Mouse (Mus musculus): Measurements from ENCODE around the gene B3galt6. TPM values are rescaled to one million over a fixed set of nuclear protein-coding genes. Genes with fewer than 3 reads are reported as not detected.
A peak's percentile ranks its signal among the peaks of the same experiment; 100 is the strongest.

B3galt6 gene
- polyA plus RNA-seq, 1 experiment from 2014 or later: 18.2 TPM

- 95% methylated on average over 6 of the region's 6 CpGs for WGBS
- no peaks in the 10 kb centered on the region for H3K4me1 ChIP-seq (replicated peaks; ENCODE audit: control insufficient read depth, insufficient read depth, low read length)
- no peak overlapping the region for H3K9ac ChIP-seq (ENCODE audit: low read depth, low read length)
- ATAC-seq (ENCODE audit: low FRiP score) (no peak), DNase-seq (ENCODE audit: low spot score) (no peak)
- H3K4me3 ChIP-seq (ENCODE audit: low read depth, low read length): no peak overlapping the region
- no peak overlapping the region for H3K4me2 ChIP-seq (replicated peaks; ENCODE audit: low read depth, low read length)
- H3K27me3 ChIP-seq (ENCODE audit: control insufficient read depth, insufficient read depth, low read length): no peaks in the 10 kb centered on the region
- H3K9me3 ChIP-seq (ENCODE audit: control insufficient read depth, low read length): no peaks in the 10 kb centered on the region
- H3K36me3 ChIP-seq (ENCODE audit: control insufficient read depth, insufficient read depth, low read length): peaks cover 5% of the 10 kb centered on the region; the same call in 1 of the 2 replicates
- H3K27ac ChIP-seq (ENCODE audit: low read depth, low read length): no peak overlapping the region
These were observed 37.0 kb downstream of the B3galt6 start for GRCm38 (mm10) chr4:155955491-155955890.

GRCm38 (mm10) chr4:155947094-155947493 lies 45.4 kb downstream of the B3galt6 start:
- no peak overlapping the region for H3K27ac ChIP-seq (ENCODE audit: low read depth, low read length)
- H3K27me3 ChIP-seq (ENCODE audit: control insufficient read depth, insufficient read depth, low read length): no peaks in the 10 kb centered on the region
- H3K4me1 ChIP-seq (replicated peaks; ENCODE audit: control insufficient read depth, insufficient read depth, low read length): peaks cover 4% of the 10 kb centered on the region; the same call in 1 of the 2 replicates
- DNase-seq (ENCODE audit: low spot score): no peak
- no peaks in the 10 kb centered on the region for H3K9me3 ChIP-seq (ENCODE audit: control insufficient read depth, low read length)
- H3K4me3 ChIP-seq (ENCODE audit: low read depth, low read length): no peak overlapping the region
- peaks cover 5% of the 10 kb centered on the region for H3K36me3 ChIP-seq (ENCODE audit: control insufficient read depth, insufficient read depth, low read length)
- H3K4me2 ChIP-seq (replicated peaks; ENCODE audit: low read depth, low read length): no peak overlapping the region
- no peak overlapping the region for H3K9ac ChIP-seq (ENCODE audit: low read depth, low read length)
- no peak for ATAC-seq (ENCODE audit: low FRiP score)

DNA sequence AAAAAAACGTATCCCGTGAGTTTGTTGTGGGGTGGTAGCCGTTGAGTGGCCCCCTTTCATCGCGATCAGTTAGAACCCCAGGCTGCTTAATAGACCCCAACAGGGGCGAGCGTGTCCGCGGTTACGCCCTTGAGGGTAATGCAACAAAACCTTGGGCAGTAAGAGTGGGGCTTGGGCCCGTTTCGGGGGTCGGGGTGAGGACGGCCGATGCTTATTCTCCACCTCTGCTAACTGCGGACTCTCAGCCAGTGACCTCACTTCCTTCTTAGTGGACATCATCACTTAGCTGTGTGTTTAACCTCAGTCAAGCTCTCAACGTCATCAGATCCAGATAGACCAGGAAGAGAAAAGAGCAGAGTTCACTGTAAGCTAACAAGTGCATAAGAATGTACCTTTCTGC lies 48.2 kb downstream of the B3galt6 start:
- ATAC-seq (ENCODE audit: low FRiP score) (peak; percentile 24; the same call in 1 of the 2 replicates), DNase-seq (ENCODE audit: low spot score) (peak; percentile 30)
- Histone ChIP-seq H3K9ac (ENCODE audit: low read depth, low read length) (peak overlapping the region; percentile 91), H3K36me3 (ENCODE audit: control insufficient read depth, insufficient read depth, low read length) (no peaks in the 10 kb centered on the region; the same call in none of the 2 replicates), H3K27ac (ENCODE audit: low read depth, low read length) (no peak overlapping the region), H3K9me3 (ENCODE audit: control insufficient read depth, low read length) (no peaks in the 10 kb centered on the region), H3K4me1 (replicated peaks; ENCODE audit: control insufficient read depth, insufficient read depth, low read length) (peaks cover 4% of the 10 kb centered on the region; the same call in 1 of the 2 replicates), H3K4me2 (replicated peaks; ENCODE audit: low read depth, low read length) (peak overlapping the region; percentile 84), H3K27me3 (ENCODE audit: control insufficient read depth, insufficient read depth, low read length) (no peaks in the 10 kb centered on the region), H3K4me3 (ENCODE audit: low read depth, low read length) (peak overlapping the region; percentile 99)
- 0% methylated on average over 17 of the region's 17 CpGs for WGBS

DNA sequence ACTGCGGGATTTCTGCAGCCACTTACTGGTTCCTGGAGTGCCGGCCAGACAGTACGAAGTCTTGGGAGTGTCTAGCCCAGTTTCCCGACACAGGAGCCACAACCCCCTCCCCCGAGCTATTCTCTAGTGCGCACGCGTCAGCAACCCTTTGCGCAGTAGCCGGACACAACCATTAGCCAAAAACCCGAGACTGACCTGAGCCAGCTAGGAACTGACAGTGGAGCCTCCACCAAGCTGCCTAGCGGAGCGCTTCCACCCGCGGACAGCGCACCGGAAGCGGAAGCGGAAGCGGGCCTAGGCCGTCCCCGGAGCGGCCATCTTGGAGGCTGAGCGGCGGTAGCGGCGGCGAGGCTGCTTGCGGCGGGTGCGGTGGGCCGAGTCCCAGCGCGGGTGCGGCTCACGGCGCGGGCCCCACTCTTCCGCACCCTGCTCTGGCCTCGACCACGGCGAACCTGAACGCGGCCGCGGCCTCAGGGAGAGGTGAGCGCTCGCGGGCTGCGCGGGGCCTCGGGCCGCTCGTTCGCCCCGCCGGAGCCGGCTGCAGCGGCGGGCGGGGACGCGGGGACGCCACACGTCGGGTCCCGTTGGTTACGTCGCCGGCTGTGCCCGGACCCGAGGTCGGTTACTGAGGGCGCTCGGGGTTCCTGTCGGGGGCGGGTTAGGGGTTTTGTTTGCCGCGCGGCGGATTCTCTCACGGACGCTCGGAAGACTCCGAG lies 48.8 kb downstream of the B3galt6 start, which contains the start of gene Ube2j2:
TSS of gene Ube2j2 (plus strand) at position 298 of the 716 bp plus-strand sequence.
- peaks cover 4% of the 10 kb centered on the region; the same call in 1 of the 2 replicates for H3K4me1 ChIP-seq (replicated peaks; ENCODE audit: control insufficient read depth, insufficient read depth, low read length)
- peak within 1 kb of the TSS; percentile 99 for H3K4me3 ChIP-seq (ENCODE audit: low read depth, low read length)
- H3K9me3 ChIP-seq (ENCODE audit: control insufficient read depth, low read length): no peaks in the 10 kb centered on the region
- DNase-seq (ENCODE audit: low spot score) (peak; percentile 97), ATAC-seq (ENCODE audit: low FRiP score) (peak; percentile 98)
- H3K4me2 ChIP-seq (replicated peaks; ENCODE audit: low read depth, low read length): peak within 1 kb of the TSS; percentile 89
- no peaks in the 10 kb centered on the region; the same call in 1 of the 2 replicates for H3K36me3 ChIP-seq (ENCODE audit: control insufficient read depth, insufficient read depth, low read length)
- H3K9ac ChIP-seq (ENCODE audit: low read depth, low read length): peak within 1 kb of the TSS; percentile 91
- peak within 1 kb of the TSS; percentile 78 for H3K27ac ChIP-seq (ENCODE audit: low read depth, low read length)
- H3K27me3 ChIP-seq (ENCODE audit: control insufficient read depth, insufficient read depth, low read length): no peaks in the 10 kb centered on the region
- WGBS: under 1% methylated on average over 60 of the region's 85 CpGs

DNA sequence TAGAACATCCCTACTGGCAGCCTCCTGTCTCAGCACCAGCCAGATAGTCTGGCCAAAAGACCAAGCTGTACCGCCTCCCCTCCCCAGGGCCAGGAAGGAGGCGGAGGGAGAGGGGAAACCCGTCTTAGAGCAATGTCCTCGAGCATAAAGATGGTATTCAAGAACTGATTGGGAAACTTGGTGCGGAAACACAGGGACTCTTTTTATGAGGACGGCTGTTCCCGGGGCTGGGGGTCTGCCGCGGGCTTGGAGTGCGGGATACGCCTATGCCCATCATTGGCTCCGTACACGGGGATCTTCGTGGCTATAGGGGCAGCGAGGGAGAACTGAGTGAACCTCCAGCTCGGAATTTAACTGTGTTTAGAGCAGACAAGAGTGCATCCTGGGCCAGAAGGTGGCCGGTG lies 49.4 kb downstream of the B3galt6 start:
- WGBS: 2% methylated on average over 16 of the region's 17 CpGs
- H3K9me3 ChIP-seq (ENCODE audit: control insufficient read depth, low read length): no peaks in the 10 kb centered on the region

More for the DNA sequence above, 49.4 kb downstream of the B3galt6 start:
- peak overlapping the region; percentile 70 for H3K27ac ChIP-seq (ENCODE audit: low read depth, low read length)
- peaks cover 4% of the 10 kb centered on the region; the same call in 1 of the 2 replicates for H3K4me1 ChIP-seq (replicated peaks; ENCODE audit: control insufficient read depth, insufficient read depth, low read length)
- peak overlapping the region; percentile 99 for H3K4me3 ChIP-seq (ENCODE audit: low read depth, low read length)
- ATAC-seq (ENCODE audit: low FRiP score) (peak; percentile 63), DNase-seq (ENCODE audit: low spot score) (no peak)
- peak overlapping the region; percentile 91 for H3K9ac ChIP-seq (ENCODE audit: low read depth, low read length)
- peak overlapping the region; percentile 89 for H3K4me2 ChIP-seq (replicated peaks; ENCODE audit: low read depth, low read length)
- H3K36me3 ChIP-seq (ENCODE audit: control insufficient read depth, insufficient read depth, low read length): no peaks in the 10 kb centered on the region; the same call in 1 of the 2 replicates
- H3K27me3 ChIP-seq (ENCODE audit: control insufficient read depth, insufficient read depth, low read length): no peaks in the 10 kb centered on the region

Other genes starting within 250 kb of the B3galt6 start
- gene Atad3a, start 231.6 kb downstream of the B3galt6 start, polyA plus RNA-seq (2014; fragmentation: Nextera tagmentation; extraction: Ambion mirVana): 70.9 and 79.9 TPM in 2 replicates
- gene Vwa1, start 218.0 kb downstream of the B3galt6 start, polyA plus RNA-seq (2014; fragmentation: Nextera tagmentation; extraction: Ambion mirVana): 8.6 and 9.5 TPM in 2 replicates
- gene Tmem88b, start 206.8 kb downstream of the B3galt6 start, polyA plus RNA-seq (2014; fragmentation: Nextera tagmentation; extraction: Ambion mirVana): 0.25 and 0.52 TPM in 2 replicates
- not detected in 2 replicates for gene Ankrd65, start 202.2 kb downstream of the B3galt6 start, polyA plus RNA-seq (2014; fragmentation: Nextera tagmentation; extraction: Ambion mirVana)
- 238 and 242 TPM in 2 replicates for gene Mrpl20, start 189.8 kb downstream of the B3galt6 start, polyA plus RNA-seq (2014; fragmentation: Nextera tagmentation; extraction: Ambion mirVana)
- 163 and 170 TPM in 2 replicates for gene Ccnl2, start 180.2 kb downstream of the B3galt6 start, polyA plus RNA-seq (2014; fragmentation: Nextera tagmentation; extraction: Ambion mirVana)
- 112 and 123 TPM in 2 replicates for gene Aurkaip1, start 161.4 kb downstream of the B3galt6 start, polyA plus RNA-seq (2014; fragmentation: Nextera tagmentation; extraction: Ambion mirVana)
- gene Mxra8, start 153.0 kb downstream of the B3galt6 start, polyA plus RNA-seq (2014; fragmentation: Nextera tagmentation; extraction: Ambion mirVana): 31.1 and 36.8 TPM in 2 replicates
- 7.5 and 8.8 TPM in 2 replicates for gene Dvl1, start 145.2 kb downstream of the B3galt6 start, polyA plus RNA-seq (2014; fragmentation: Nextera tagmentation; extraction: Ambion mirVana)
- 0.46 TPM in 2 replicates for gene Tas1r3, start 129.3 kb downstream of the B3galt6 start, polyA plus RNA-seq (2014; fragmentation: Nextera tagmentation; extraction: Ambion mirVana)
- 19.8 and 22.7 TPM in 2 replicates for gene Cptp, start 123.2 kb downstream of the B3galt6 start, polyA plus RNA-seq (2014; fragmentation: Nextera tagmentation; extraction: Ambion mirVana)
- 93.1 and 95.4 TPM in 2 replicates for gene Ints11, start 123.1 kb downstream of the B3galt6 start, polyA plus RNA-seq (2014; fragmentation: Nextera tagmentation; extraction: Ambion mirVana)
- gene Pusl1, start 100.9 kb downstream of the B3galt6 start, polyA plus RNA-seq (2014; fragmentation: Nextera tagmentation; extraction: Ambion mirVana): 41.6 and 43.2 TPM in 2 replicates
- gene Acap3, start 100.8 kb downstream of the B3galt6 start, polyA plus RNA-seq (2014; fragmentation: Nextera tagmentation; extraction: Ambion mirVana): 29.0 and 34.7 TPM in 2 replicates
- 142 and 160 TPM in 2 replicates for gene Ube2j2, start 48.8 kb downstream of the B3galt6 start, polyA plus RNA-seq (2014; fragmentation: Nextera tagmentation; extraction: Ambion mirVana)
- 21.0 and 24.0 TPM in 2 replicates for gene C1qtnf12, start 30.3 kb downstream of the B3galt6 start, polyA plus RNA-seq (2014; fragmentation: Nextera tagmentation; extraction: Ambion mirVana)
- gene Sdf4, start 223 bp upstream of the B3galt6 start, polyA plus RNA-seq (2014; fragmentation: Nextera tagmentation; extraction: Ambion mirVana): 136 and 143 TPM in 2 replicates
- 0.39 and 0.73 TPM in 2 replicates for gene Tnfrsf4, start 21.2 kb upstream of the B3galt6 start, polyA plus RNA-seq (2014; fragmentation: Nextera tagmentation; extraction: Ambion mirVana)
- gene Tnfrsf18, start 33.5 kb upstream of the B3galt6 start, polyA plus RNA-seq (2014; fragmentation: Nextera tagmentation; extraction: Ambion mirVana): 0.74 and 2.4 TPM in 2 replicates
- 0.10 TPM in 1 of 2 replicates, not detected in the other for gene Ttll10, start 66.8 kb upstream of the B3galt6 start, polyA plus RNA-seq (2014; fragmentation: Nextera tagmentation; extraction: Ambion mirVana)
- 44.0 and 44.4 TPM in 2 replicates for gene 9430015G10Rik, start 117.3 kb upstream of the B3galt6 start, polyA plus RNA-seq (2014; fragmentation: Nextera tagmentation; extraction: Ambion mirVana)
- 0.73 and 0.76 TPM in 2 replicates for gene Rnf223, start 137.9 kb upstream of the B3galt6 start, polyA plus RNA-seq (2014; fragmentation: Nextera tagmentation; extraction: Ambion mirVana)
- gene Agrn, start 204.8 kb upstream of the B3galt6 start, polyA plus RNA-seq (2014; fragmentation: Nextera tagmentation; extraction: Ambion mirVana): 79.7 and 80.7 TPM in 2 replicates
- 0.54 and 1.2 TPM in 2 replicates for gene Isg15, start 208.2 kb upstream of the B3galt6 start, polyA plus RNA-seq (2014; fragmentation: Nextera tagmentation; extraction: Ambion mirVana)
- gene AW011738, start 210.7 kb upstream of the B3galt6 start, polyA plus RNA-seq (2014; fragmentation: Nextera tagmentation; extraction: Ambion mirVana): 2.0 and 3.1 TPM in 2 replicates
- gene Perm1, start 223.2 kb upstream of the B3galt6 start, polyA plus RNA-seq (2014; fragmentation: Nextera tagmentation; extraction: Ambion mirVana): 1.1 and 1.4 TPM in 2 replicates
- gene Plekhn1, start 242.2 kb upstream of the B3galt6 start, polyA plus RNA-seq (2014; fragmentation: Nextera tagmentation; extraction: Ambion mirVana): 17.0 and 17.8 TPM in 2 replicates
- gene Noc2l, start 243.4 kb upstream of the B3galt6 start, polyA plus RNA-seq (2014; fragmentation: Nextera tagmentation; extraction: Ambion mirVana): 78.0 and 78.6 TPM in 2 replicates